Mouse (Mus musculus): ENCODE measurements around the gene 5730455P16Rik.

DNA sequence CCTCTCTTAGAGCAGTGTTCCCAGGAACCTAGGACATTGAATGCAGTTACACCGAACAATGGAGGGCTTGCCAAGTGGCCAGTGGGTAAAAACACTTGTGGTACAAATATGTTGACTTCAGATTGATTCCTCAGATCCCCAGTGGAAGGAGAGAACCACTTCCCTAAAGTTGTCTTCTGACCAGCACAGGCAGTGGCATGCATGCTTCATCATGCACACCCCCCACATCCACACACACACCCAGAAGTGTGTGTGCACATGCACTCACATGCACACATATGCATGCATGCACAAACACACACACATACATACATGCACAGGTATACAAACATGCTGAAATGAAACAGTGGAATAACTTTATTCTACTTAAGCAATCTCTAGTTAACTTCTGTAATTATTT, 41.9 kb upstream of the 5730455P16Rik start:
- no peak for TF ChIP-seq GATA1 (IDR thresholded peaks at IDR 0.05; ENCODE audit: low read length)
- TF ChIP-seq TAL1 (IDR thresholded peaks at IDR 0.05; ENCODE audit: low read length), result no peak
